Mouse (Mus musculus) CD8-positive naive resting alpha-beta T cell, adult 2 months (primary cell): ENCODE data around the gene Snap47.
"Not testable (repeated sequence)": the region's sequence is repeated elsewhere in the genome, so short reads cannot be mapped to it uniquely, and the experiment has no call there.

ENCODE experiments used
- DNase-seq, 2 experiments: peaks; one replicate each; pipeline ENCODE4 v3.0.0; 2022; ENCODE audit warnings: low read depth in 2 of 2, low spot score in 2 of 2

Gene Snap47

GRCm38 (mm10) chr11:59375475-59375874 lies 75.5 kb downstream of the Snap47 start, which contains the start of gene Prss38:
Gene Prss38, minus strand, starts transcription at chr11:59375657.
- no peak for DNase-seq

DNA sequence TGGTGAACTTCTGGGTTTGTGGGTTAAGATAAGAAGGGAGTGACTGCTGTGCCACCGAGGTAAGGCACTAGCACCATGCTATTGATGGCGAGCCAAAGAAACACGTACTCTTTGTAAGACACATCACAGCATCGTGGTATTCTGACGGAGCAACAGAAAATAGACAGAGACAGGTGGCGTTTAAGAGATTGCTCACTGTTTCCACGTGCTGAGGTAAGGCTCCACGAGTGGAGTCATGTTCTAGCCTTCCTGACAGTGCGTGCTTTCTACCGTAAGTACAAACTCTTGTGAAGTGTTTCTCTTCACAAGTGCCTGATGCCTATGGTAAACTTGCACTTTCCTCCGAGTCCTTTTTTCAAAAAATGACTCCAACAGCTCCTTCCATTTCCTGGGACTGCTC lies 81.1 kb downstream of the Snap47 start:
- DNase-seq: no peak

DNA sequence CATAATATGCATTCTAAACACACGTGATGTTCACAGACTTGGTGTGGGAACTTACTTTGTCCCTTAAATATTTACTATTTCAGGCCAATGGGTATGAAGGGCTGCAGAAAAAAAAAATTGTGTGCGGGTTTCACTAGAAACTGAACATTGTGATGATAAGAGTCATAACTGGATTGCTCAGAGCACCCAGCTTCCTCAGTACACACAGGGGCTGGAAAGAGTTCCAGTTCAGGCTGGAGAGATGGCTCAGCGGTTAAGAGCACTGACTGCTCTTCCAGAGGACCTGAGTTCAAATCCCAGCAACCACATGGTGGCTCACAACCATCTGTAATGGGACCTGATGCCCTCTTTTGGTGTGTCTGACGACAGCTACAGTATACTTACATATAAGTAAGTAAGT lies 83.0 kb downstream of the Snap47 start:
- not testable (repeated sequence) for DNase-seq

DNA sequence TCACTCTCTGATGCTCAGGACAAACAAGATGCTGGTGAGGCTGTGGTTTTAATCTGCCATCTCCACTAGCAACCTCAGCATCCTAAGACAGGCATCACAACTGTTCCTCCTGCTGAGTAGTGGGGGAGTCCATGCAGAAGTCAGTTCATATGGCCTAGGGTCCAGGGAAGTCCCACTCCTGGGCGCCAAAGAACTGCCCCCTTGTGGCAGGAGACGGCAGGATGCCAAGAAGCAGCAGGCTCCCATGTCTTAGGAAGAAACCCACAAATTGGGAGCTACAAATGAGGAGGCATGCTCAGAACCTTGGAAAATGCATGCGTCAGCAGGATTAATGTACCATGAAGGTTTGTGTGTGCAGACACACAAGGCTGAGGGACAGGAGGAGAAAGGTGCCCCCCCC lies 84.4 kb downstream of the Snap47 start:
- no peak for DNase-seq

DNA sequence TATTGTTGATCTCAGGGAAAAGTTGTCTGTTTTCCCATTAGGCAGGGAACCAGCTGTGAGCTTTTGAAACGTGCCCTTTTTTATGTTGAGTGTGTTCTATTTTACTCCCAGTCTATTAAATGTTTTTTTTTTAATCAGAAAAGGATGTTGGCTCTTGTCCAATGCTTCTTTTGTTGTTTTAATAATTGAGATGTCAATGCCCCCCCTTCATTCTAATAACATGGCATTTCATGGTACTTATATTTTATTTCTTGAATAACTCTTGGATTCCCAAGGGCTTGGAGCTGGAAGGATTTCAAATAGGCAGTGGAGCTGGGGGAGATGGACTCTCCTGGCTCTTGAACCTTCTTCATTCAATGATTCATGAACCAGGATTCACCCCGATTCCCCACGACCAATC lies 85.0 kb downstream of the Snap47 start:
- no peak for DNase-seq

- no peak for DNase-seq
Measured at GRCm38 (mm10) chr11:59364417-59364816, 86.6 kb downstream of the Snap47 start.

- DNase-seq: no peak
Measured at GRCm38 (mm10) chr11:59364007-59364406, 87.0 kb downstream of the Snap47 start.

DNA sequence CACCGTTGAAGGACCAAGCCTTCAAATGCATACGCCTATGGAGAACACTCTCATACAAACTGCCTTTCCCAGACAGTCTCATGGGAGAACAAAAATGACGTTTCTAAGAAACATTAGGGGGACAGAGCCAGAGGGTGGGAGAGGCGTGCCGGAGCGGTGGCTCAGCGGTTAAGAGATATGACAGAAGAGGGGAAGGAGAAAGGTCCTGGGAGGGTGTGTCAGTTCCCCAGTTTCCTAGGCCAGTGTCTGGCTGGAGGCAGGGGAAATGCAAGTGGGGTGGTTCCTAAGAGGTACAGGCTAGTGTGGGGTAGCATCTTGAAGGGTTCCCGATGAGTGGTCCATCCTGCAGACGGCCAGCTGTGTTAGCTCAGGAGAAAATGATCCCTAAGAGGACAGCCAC lies 89.7 kb downstream of the Snap47 start:
- DNase-seq: no peak
